Mouse (Mus musculus): Measurements from ENCODE around the gene Zfp978.
A peak's percentile ranks its signal among the peaks of the same experiment; 100 is the strongest.
"Not testable (repeated sequence)": the region's sequence is repeated elsewhere in the genome, so short reads cannot be mapped to it uniquely, and the experiment has no call there.

The Zfp978 gene

GRCm38 (mm10) chr4:147351376-147351980 is 9.6 kb upstream of the Zfp978 start:
- not testable (repeated sequence) for DNase-seq

- DNase-seq = not testable (repeated sequence)
Measured at GRCm38 (mm10) chr4:147353626-147354025, 7.5 kb upstream of the Zfp978 start.

- not testable (repeated sequence) for DNase-seq
Measured at GRCm38 (mm10) chr4:147356042-147356441, 5.1 kb upstream of the Zfp978 start.

- not testable (repeated sequence) for DNase-seq
Measured at GRCm38 (mm10) chr4:147357195-147357594, 3.9 kb upstream of the Zfp978 start.

GRCm38 (mm10) chr4:147361872-147362271 is 769 bp downstream of the Zfp978 start:
- not testable (repeated sequence) for DNase-seq

GRCm38 (mm10) chr4:147369564-147369963 is 8.5 kb downstream of the Zfp978 start:
- not testable (repeated sequence) for DNase-seq

- DNase-seq = peak in 1 of 2 experiments; percentile 33
Measured at GRCm38 (mm10) chr4:147383199-147383598, 22.1 kb downstream of the Zfp978 start.

- DNase-seq = not testable (repeated sequence)
Measured at GRCm38 (mm10) chr4:147397201-147397600, 36.1 kb downstream of the Zfp978 start.

- peak in 1 of 2 experiments; percentile 44 for DNase-seq
Measured at GRCm38 (mm10) chr4:147397934-147398682, 37.0 kb downstream of the Zfp978 start.

GRCm38 (mm10) chr4:147398741-147399140 is 37.6 kb downstream of the Zfp978 start:
- peak in 1 of 2 experiments; percentile 52 for DNase-seq

GRCm38 (mm10) chr4:147399505-147399904 is 38.4 kb downstream of the Zfp978 start:
- not testable (repeated sequence) for DNase-seq

GRCm38 (mm10) chr4:147400031-147400847 is 39.1 kb downstream of the Zfp978 start:
- DNase-seq = peak in 1 of 2 experiments; percentile 36

- peak in 1 of 2 experiments; percentile 47 for DNase-seq
Measured at GRCm38 (mm10) chr4:147400848-147401715, 40.0 kb downstream of the Zfp978 start.

- DNase-seq = peak in 1 of 2 experiments; percentile 42
Measured at GRCm38 (mm10) chr4:147401736-147402506, 40.8 kb downstream of the Zfp978 start.

- DNase-seq = not testable (repeated sequence)
Measured at GRCm38 (mm10) chr4:147402507-147402890, 41.4 kb downstream of the Zfp978 start.

- peak in 1 of 2 experiments; percentile 47 for DNase-seq
Measured at GRCm38 (mm10) chr4:147403509-147403908, 42.4 kb downstream of the Zfp978 start.

- not testable (repeated sequence) for DNase-seq
Measured at GRCm38 (mm10) chr4:147403931-147404913, 43.1 kb downstream of the Zfp978 start.

- peak in 1 of 2 experiments; percentile 43 for DNase-seq
Measured at GRCm38 (mm10) chr4:147406735-147407462, 45.8 kb downstream of the Zfp978 start.

GRCm38 (mm10) chr4:147407463-147407822 is 46.3 kb downstream of the Zfp978 start:
- no peak for DNase-seq
